Mouse (Mus musculus): ENCODE measurements around the gene Sptbn2. TPM values are rescaled to one million over a fixed set of nuclear protein-coding genes. Genes with fewer than 3 reads are reported as not detected.

Gene Sptbn2
- polyA plus RNA-seq (2015; fragmentation: Nextera tagmentation; extraction: Ambion mirVana), result 21.7 and 31.4 TPM in 2 replicates

DNA sequence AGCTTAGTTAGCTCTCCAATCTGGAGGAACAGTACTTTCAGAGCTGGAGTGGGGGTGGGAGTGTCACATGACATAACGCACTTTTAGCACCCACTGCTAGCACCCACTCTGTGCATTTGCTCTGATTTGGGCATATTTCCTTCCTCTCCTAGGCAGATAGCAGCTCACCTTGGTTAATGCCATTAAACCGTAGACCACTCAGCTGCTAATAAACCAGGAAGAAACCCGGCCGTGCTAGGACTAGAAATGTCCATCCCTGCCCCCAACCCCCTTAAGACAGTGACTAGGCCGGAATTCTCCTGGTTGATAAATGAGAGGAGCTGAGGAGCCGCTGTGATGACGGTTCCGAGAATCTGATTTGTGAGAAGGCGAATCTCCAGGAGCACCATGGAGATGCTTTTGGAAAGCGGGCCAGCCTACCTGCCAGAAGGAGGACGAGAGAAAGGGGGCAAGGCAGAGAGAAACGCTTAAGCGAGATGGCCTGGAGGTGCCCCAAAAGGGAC lies at the start of gene Sptbn2:
Gene Sptbn2 (plus strand): TSS at position 70 of the 503 bp plus-strand sequence.
- Histone ChIP-seq H3K9ac (ENCODE audit: low read depth, low read length) (peak within 1 kb of the TSS; percentile 88), H3K4me1 (ENCODE audit: control insufficient read depth, insufficient read depth, low read depth, low read length) (peaks cover 15% of the 10 kb centered on the region), H3K27ac (ENCODE audit: low read depth, low read length) (peak within 1 kb of the TSS; percentile 95), H3K4me3 (ENCODE audit: low read length) (peak within 1 kb of the TSS; percentile 79), H3K9me3 (ENCODE audit: control insufficient read depth, low read length) (no peaks in the 10 kb centered on the region), H3K36me3 (ENCODE audit: control insufficient read depth, insufficient read depth, low read length) (no peaks in the 10 kb centered on the region), H3K4me2 (ENCODE audit: low read length) (peak within 1 kb of the TSS; percentile 77), H3K27me3 (replicated peaks; ENCODE audit: control insufficient read depth, insufficient read depth, low read length) (no peaks in the 10 kb centered on the region)
- ATAC-seq, result peak; percentile 46; the same call in 1 of the 2 replicates
- WGBS, result 6% methylated on average over 13 of the region's 13 CpGs

DNA sequence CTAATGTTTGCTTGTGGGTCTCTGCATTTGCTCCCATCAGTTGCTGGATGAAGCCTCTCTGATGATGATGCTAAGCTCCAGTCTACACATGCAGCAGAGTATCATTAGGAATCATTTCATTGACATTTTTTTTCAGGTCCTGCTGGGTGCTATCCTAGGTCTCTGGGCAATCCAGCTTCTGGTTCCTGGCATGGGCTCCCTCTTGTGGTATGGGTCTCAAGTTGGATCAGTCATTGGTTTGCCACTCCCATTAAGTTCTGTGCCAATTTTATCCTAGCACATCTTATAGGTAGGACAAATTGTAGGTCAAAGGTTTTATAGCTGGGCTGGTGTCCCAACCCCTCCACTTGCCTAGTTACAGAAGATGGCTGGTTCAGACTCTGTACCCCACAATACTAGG lies 44.2 kb upstream of the Sptbn2 start:
- Histone ChIP-seq H3K4me2 (ENCODE audit: low read length) (no peak overlapping the region), H3K9me3 (ENCODE audit: control insufficient read depth, low read length) (no peaks in the 10 kb centered on the region), H3K9ac (ENCODE audit: low read depth, low read length) (no peak overlapping the region), H3K36me3 (ENCODE audit: control insufficient read depth, insufficient read depth, low read length) (no peaks in the 10 kb centered on the region), H3K4me1 (ENCODE audit: control insufficient read depth, insufficient read depth, low read depth, low read length) (no peaks in the 10 kb centered on the region), H3K4me3 (ENCODE audit: low read length) (no peak overlapping the region), H3K27me3 (replicated peaks; ENCODE audit: control insufficient read depth, insufficient read depth, low read length) (no peaks in the 10 kb centered on the region), H3K27ac (ENCODE audit: low read depth, low read length) (no peak overlapping the region)
- no peak for ATAC-seq

DNA sequence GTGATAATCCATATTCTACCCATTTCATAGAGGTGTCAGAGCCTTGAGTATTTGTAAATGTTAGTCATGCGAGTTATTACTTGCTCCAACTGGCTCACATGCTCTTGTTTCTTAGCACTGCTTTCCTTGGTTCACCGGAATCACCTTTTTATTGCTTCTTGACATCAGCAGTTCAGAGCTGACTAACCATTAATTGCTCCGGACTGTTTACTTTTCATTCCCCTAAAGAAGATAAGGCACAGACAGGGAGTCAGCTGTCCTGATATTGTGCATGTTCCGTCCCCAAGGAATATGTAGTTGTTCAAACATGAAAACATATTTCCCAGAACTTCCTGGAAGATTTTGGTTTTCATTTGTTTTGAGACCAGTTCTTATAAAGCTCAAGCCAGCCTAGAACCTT lies 40.2 kb upstream of the Sptbn2 start:
- Histone ChIP-seq H3K4me2 (ENCODE audit: low read length) (no peak overlapping the region), H3K4me1 (ENCODE audit: control insufficient read depth, insufficient read depth, low read depth, low read length) (no peaks in the 10 kb centered on the region), H3K36me3 (ENCODE audit: control insufficient read depth, insufficient read depth, low read length) (no peaks in the 10 kb centered on the region), H3K9ac (ENCODE audit: low read depth, low read length) (no peak overlapping the region), H3K4me3 (ENCODE audit: low read length) (no peak overlapping the region), H3K27ac (ENCODE audit: low read depth, low read length) (no peak overlapping the region), H3K27me3 (replicated peaks; ENCODE audit: control insufficient read depth, insufficient read depth, low read length) (no peaks in the 10 kb centered on the region), H3K9me3 (ENCODE audit: control insufficient read depth, low read length) (no peaks in the 10 kb centered on the region)
- no peak for ATAC-seq
- WGBS, result 85% methylated on average over 4 of the region's 4 CpGs

DNA sequence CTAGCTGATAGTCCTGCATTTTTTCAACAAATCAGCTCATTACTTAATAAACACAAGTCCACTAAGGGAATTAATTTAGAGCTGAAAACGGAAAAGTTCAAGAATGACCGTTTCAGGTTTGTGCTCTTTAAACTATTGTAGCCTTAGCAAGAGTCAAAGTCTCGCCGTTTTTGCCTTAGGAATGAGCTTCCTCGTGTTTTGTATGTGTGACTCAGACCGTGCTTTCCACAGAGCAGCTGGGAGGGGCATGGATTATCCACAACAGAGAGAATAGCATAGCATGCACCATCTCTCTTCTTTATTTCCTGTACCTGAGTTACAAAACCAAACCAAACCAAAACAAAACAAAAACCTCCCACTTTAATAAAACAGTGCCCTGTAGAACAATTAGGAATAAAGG lies 38.6 kb upstream of the Sptbn2 start:
- WGBS, result 55% methylated on average over 6 of the region's 6 CpGs

DNA sequence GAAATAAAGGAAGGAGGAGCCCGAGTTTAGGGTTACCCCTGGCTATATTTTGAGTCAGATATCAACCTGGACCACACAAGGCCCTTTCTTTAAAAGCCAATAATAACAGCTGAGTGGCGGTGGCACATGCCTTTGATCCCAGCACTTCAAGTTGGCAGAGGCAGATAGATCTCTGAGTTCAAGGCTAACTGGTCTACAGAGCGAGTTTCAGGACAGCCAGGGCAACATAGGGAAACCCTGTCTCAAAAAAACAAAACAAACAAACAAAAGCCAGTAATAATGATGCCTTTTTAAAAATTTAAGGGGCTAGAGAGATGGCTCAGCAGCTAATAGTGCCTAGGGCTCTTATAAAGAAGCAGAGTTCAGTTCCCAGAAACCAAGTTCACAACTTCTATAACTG lies 16.6 kb upstream of the Sptbn2 start:
- no peak overlapping the region for H3K27ac ChIP-seq (ENCODE audit: low read depth, low read length)
- no peaks in the 10 kb centered on the region for H3K36me3 ChIP-seq (ENCODE audit: control insufficient read depth, insufficient read depth, low read length)
- no peaks in the 10 kb centered on the region for H3K9me3 ChIP-seq (ENCODE audit: control insufficient read depth, low read length)
- H3K4me3 ChIP-seq (ENCODE audit: low read length), result no peak overlapping the region
- no peak for ATAC-seq
- 56% methylated on average over 3 of the region's 3 CpGs for WGBS
- H3K27me3 ChIP-seq (replicated peaks; ENCODE audit: control insufficient read depth, insufficient read depth, low read length), result no peaks in the 10 kb centered on the region
- no peak overlapping the region for H3K4me2 ChIP-seq (ENCODE audit: low read length)
- peaks cover 8% of the 10 kb centered on the region for H3K4me1 ChIP-seq (ENCODE audit: control insufficient read depth, insufficient read depth, low read depth, low read length)
- H3K9ac ChIP-seq (ENCODE audit: low read depth, low read length), result no peak overlapping the region

More for the DNA sequence above, 38.6 kb upstream of the Sptbn2 start:
- H3K4me1 ChIP-seq (ENCODE audit: control insufficient read depth, insufficient read depth, low read depth, low read length), result no peaks in the 10 kb centered on the region
- H3K9me3 ChIP-seq (ENCODE audit: control insufficient read depth, low read length), result no peaks in the 10 kb centered on the region
- H3K9ac ChIP-seq (ENCODE audit: low read depth, low read length), result no peak overlapping the region
- no peak overlapping the region for H3K4me2 ChIP-seq (ENCODE audit: low read length)
- no peak overlapping the region for H3K27ac ChIP-seq (ENCODE audit: low read depth, low read length)
- H3K27me3 ChIP-seq (replicated peaks; ENCODE audit: control insufficient read depth, insufficient read depth, low read length), result no peaks in the 10 kb centered on the region
- ATAC-seq, result no peak
- H3K36me3 ChIP-seq (ENCODE audit: control insufficient read depth, insufficient read depth, low read length), result no peaks in the 10 kb centered on the region
- no peak overlapping the region for H3K4me3 ChIP-seq (ENCODE audit: low read length)

DNA sequence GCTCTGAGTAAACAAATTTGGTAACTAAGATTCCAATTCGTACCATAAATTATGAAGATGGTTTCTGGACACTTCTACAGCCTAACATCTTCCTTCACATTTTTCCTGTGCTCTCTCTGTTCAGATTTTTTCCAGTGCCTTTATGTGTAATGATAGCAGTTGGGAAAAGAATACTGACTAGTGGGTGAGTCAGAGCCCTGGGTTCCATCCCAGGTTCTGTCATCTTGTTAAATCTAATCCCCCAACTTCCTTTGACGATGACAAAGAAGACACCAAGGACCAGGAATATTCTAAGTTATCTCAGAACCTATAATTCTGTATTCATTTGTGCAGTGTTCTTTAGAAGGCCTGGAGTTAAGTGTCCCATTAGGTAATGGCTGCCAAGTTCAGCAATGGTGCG lies 13.8 kb upstream of the Sptbn2 start:
- no peaks in the 10 kb centered on the region for H3K9me3 ChIP-seq (ENCODE audit: control insufficient read depth, low read length)
- no peak overlapping the region for H3K4me3 ChIP-seq (ENCODE audit: low read length)
- no peak overlapping the region for H3K4me2 ChIP-seq (ENCODE audit: low read length)
- H3K9ac ChIP-seq (ENCODE audit: low read depth, low read length), result no peak overlapping the region
- peaks cover 8% of the 10 kb centered on the region for H3K4me1 ChIP-seq (ENCODE audit: control insufficient read depth, insufficient read depth, low read depth, low read length)
- H3K36me3 ChIP-seq (ENCODE audit: control insufficient read depth, insufficient read depth, low read length), result no peaks in the 10 kb centered on the region
- ATAC-seq, result no peak
- WGBS, result 89% methylated on average over 3 of the region's 3 CpGs
- H3K27me3 ChIP-seq (replicated peaks; ENCODE audit: control insufficient read depth, insufficient read depth, low read length), result no peaks in the 10 kb centered on the region
- no peak overlapping the region for H3K27ac ChIP-seq (ENCODE audit: low read depth, low read length)

DNA sequence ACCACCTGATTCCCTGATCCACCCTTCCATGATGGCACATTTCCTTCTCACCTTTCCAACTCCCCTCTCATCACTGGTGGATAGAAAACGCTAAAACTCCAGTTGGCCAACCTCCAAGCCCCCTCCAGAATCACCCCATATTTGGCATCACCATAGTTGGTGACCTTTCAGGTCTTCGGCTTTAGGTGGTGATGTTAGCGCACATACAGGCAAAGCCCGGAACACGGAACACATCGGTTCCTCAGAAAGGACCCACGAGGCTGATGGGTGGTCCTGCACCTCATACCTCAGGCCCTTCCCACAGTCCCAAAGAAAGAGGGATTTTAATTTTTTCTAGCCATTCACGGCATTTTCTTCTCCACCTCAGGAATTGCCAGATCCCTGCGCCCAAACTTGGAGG lies 13.2 kb upstream of the Sptbn2 start:
- H3K4me3 ChIP-seq (ENCODE audit: low read length), result peak overlapping the region; percentile 63
- peaks cover 8% of the 10 kb centered on the region for H3K4me1 ChIP-seq (ENCODE audit: control insufficient read depth, insufficient read depth, low read depth, low read length)
- ATAC-seq, result peak; percentile 69; the same call in 1 of the 2 replicates
- peak overlapping the region; percentile 81 for H3K9ac ChIP-seq (ENCODE audit: low read depth, low read length)
- H3K9me3 ChIP-seq (ENCODE audit: control insufficient read depth, low read length), result no peaks in the 10 kb centered on the region
- no peaks in the 10 kb centered on the region for H3K27me3 ChIP-seq (replicated peaks; ENCODE audit: control insufficient read depth, insufficient read depth, low read length)
- H3K4me2 ChIP-seq (ENCODE audit: low read length), result peak overlapping the region; percentile 73
- no peaks in the 10 kb centered on the region for H3K36me3 ChIP-seq (ENCODE audit: control insufficient read depth, insufficient read depth, low read length)
- 74% methylated on average over 9 of the region's 9 CpGs for WGBS
- peak overlapping the region; percentile 87 for H3K27ac ChIP-seq (ENCODE audit: low read depth, low read length)

DNA sequence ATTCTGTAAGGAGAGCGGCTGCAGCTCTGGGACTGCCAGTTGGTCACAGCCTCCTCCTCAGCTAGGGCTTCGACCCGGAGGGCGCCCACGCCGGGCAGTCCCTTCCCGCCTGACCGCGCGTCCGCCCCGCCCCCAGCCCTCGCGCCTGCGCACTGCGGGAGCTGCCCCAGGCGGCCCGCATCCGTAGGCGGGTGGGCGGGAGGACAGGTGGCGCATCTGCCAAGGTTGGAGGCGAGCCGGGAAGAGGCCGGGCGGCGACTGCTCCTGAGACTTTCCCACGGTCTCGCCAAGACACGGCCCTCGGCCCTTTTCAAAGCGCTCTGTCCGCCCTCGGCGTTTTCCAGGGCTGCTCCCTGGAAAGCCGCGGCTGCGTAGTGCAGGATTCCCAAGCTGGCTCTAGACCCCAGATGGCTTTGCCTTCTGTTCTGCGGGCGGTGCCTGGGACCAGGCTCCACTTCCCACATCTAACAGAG lies 12.7 kb upstream of the Sptbn2 start, which contains the start of gene Gm960:
Gene Gm960 (minus strand): TSS at position 464 of the 473 bp plus-strand sequence.
- peak; percentile 94 for ATAC-seq
- peak within 1 kb of the TSS; percentile 63 for H3K4me3 ChIP-seq (ENCODE audit: low read length)
- no peaks in the 10 kb centered on the region for H3K9me3 ChIP-seq (ENCODE audit: control insufficient read depth, low read length)
- peak within 1 kb of the TSS; percentile 81 for H3K9ac ChIP-seq (ENCODE audit: low read depth, low read length)
- peak within 1 kb of the TSS; percentile 87 for H3K27ac ChIP-seq (ENCODE audit: low read depth, low read length)
- H3K4me1 ChIP-seq (ENCODE audit: control insufficient read depth, insufficient read depth, low read depth, low read length), result peaks cover 8% of the 10 kb centered on the region
- under 1% methylated on average over 40 of the region's 40 CpGs for WGBS
- no peaks in the 10 kb centered on the region for H3K36me3 ChIP-seq (ENCODE audit: control insufficient read depth, insufficient read depth, low read length)
- no peaks in the 10 kb centered on the region for H3K27me3 ChIP-seq (replicated peaks; ENCODE audit: control insufficient read depth, insufficient read depth, low read length)
- H3K4me2 ChIP-seq (ENCODE audit: low read length), result peak within 1 kb of the TSS; percentile 73

DNA sequence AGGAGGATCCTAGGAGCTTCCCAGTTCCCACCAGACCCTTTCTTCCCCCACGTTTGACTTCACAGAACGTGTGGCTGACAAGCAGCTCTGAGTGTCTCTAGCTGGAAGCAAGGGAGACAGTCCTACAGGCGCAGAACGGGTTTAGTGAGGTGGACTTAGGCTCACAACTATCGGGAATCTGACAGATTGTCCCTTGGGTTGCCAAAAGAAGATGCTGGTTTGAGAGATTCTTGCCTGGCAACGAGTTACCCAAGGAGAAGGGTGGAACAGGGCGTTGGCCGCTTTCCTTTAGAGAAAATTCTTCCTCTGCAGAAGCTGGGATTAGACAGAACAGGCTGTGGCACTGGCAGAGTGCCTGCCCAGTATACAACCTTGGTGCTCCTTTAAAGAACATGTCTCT lies 12.1 kb upstream of the Sptbn2 start:
- Histone ChIP-seq H3K27me3 (replicated peaks; ENCODE audit: control insufficient read depth, insufficient read depth, low read length) (no peaks in the 10 kb centered on the region), H3K9me3 (ENCODE audit: control insufficient read depth, low read length) (no peaks in the 10 kb centered on the region), H3K36me3 (ENCODE audit: control insufficient read depth, insufficient read depth, low read length) (no peaks in the 10 kb centered on the region), H3K4me3 (ENCODE audit: low read length) (peak overlapping the region; percentile 63), H3K4me2 (ENCODE audit: low read length) (peak overlapping the region; percentile 73), H3K4me1 (ENCODE audit: control insufficient read depth, insufficient read depth, low read depth, low read length) (peaks cover 8% of the 10 kb centered on the region), H3K27ac (ENCODE audit: low read depth, low read length) (peak overlapping the region; percentile 87), H3K9ac (ENCODE audit: low read depth, low read length) (peak overlapping the region; percentile 81)
- 29% methylated on average over 8 of the region's 8 CpGs for WGBS
- ATAC-seq, result peak; percentile 26; the same call in 1 of the 2 replicates
